ENCODE assay signal across 26 mouse cellular contexts in the genomic region with DNA sequence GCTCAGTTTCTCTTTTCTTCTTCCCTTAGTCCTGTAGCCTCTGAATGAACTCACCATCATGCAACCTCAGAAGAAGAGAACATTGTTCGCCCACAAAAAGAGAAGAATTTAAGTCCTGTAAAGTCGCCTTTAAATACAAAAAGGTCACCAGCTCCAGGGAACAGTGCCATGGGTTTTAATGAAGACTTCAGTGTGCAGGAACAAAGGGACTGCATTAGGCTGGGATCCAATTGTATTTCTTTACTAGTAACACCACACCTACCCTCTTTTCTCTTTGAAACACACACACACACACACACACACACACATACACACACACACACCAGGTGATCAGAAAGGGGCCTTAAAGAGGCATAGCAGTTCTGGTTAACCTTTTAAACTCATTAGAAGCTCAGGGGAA.
DNase-seq lines count a peak whose midpoint lies in the region; ATAC-seq and TF ChIP-seq lines count a peak whose summit lies in the region.
"Had no signal": no experiment of that assay in that cellular context is flagged by ENCODE, and none has a peak within 500 bp of the region (broad histone marks: within the 10 kb centered on the region; RNA-seq: fewer than 3 reads in every experiment).

No protein-coding gene starts in this region.

- H3K9me3 ChIP-seq in forebrain, embryonic 10.5 days = no peaks in the 10 kb centered on the region
- H3K9me3 ChIP-seq in forebrain, embryonic 11.5 days (ENCODE audit: control insufficient read depth, low read length) = no peaks in the 10 kb centered on the region
- no peaks in the 10 kb centered on the region for H3K9me3 ChIP-seq in stomach, embryonic 16.5 days (replicated peaks; ENCODE audit: control insufficient read depth, low read length)
- H3K9me3 ChIP-seq in stomach, postnatal 0 days (ENCODE audit: control insufficient read depth, low read length) = no peaks in the 10 kb centered on the region
- no peaks in the 10 kb centered on the region for H3K9me3 ChIP-seq in limb, embryonic 11.5 days (ENCODE audit: control insufficient read depth, low read length)
- no peaks in the 10 kb centered on the region for H3K9me3 ChIP-seq in heart, embryonic 11.5 days (replicated peaks; ENCODE audit: control insufficient read depth, low read length)
- H3K9me3 ChIP-seq: embryonic facial prominence, embryonic 13.5 days; forebrain, embryonic 12.5 days; G1E; heart, embryonic 10.5 days; hindbrain, embryonic 13.5 days; intestine, embryonic 15.5 days had no signal

- no peaks in the 10 kb centered on the region for H3K36me3 ChIP-seq in forebrain, embryonic 10.5 days (replicated peaks)
- no peaks in the 10 kb centered on the region for H3K36me3 ChIP-seq in forebrain, embryonic 11.5 days (ENCODE audit: control insufficient read depth, insufficient read depth, low read length)
- no peaks in the 10 kb centered on the region for H3K36me3 ChIP-seq in stomach, embryonic 16.5 days (ENCODE audit: control insufficient read depth, insufficient read depth, low read length)
- no peaks in the 10 kb centered on the region for H3K36me3 ChIP-seq in stomach, postnatal 0 days (ENCODE audit: control insufficient read depth, insufficient read depth, low read length)
- no peaks in the 10 kb centered on the region for H3K36me3 ChIP-seq in limb, embryonic 11.5 days (ENCODE audit: control insufficient read depth, insufficient read depth, low read length)
- no peaks in the 10 kb centered on the region for H3K36me3 ChIP-seq in heart, embryonic 11.5 days (ENCODE audit: control insufficient read depth, insufficient read depth, low read length)
- H3K36me3 ChIP-seq: embryonic facial prominence, embryonic 13.5 days; forebrain, embryonic 12.5 days; heart, embryonic 10.5 days; hindbrain, embryonic 13.5 days; intestine, embryonic 15.5 days had no signal

- 0 out of 2 replicates have a peak overlapping the region, but pooled peaks have one; percentile 30 for H3K27ac ChIP-seq in forebrain, embryonic 10.5 days
- no peak overlapping the region for H3K27ac ChIP-seq in forebrain, embryonic 11.5 days (ENCODE audit: low read depth, low read length)
- H3K27ac ChIP-seq in stomach, embryonic 16.5 days (ENCODE audit: low read length) = peak overlapping the region; percentile 18; the same call in 1 of the 2 replicates
- no peak overlapping the region; the same call in 1 of the 2 replicates for H3K27ac ChIP-seq in stomach, postnatal 0 days (replicated peaks)
- peak overlapping the region; percentile 78 for H3K27ac ChIP-seq in limb, embryonic 11.5 days (replicated peaks; ENCODE audit: low read depth, low read length)
- H3K27ac ChIP-seq in heart, embryonic 11.5 days (ENCODE audit: low read depth, low read length) = no peak overlapping the region
- H3K27ac ChIP-seq: embryonic facial prominence, embryonic 13.5 days; forebrain, embryonic 12.5 days; heart, adult 2 months; heart, embryonic 10.5 days; hindbrain, embryonic 13.5 days; intestine, embryonic 15.5 days had no signal

- DNase-seq in forebrain, embryonic 10.5 days (ENCODE audit: extremely low spot score, low spot score) = no peak
- no peak for DNase-seq in forebrain, embryonic 11.5 days (ENCODE audit: low spot score)
- DNase-seq in stomach, postnatal 0 days (ENCODE audit: low spot score) = no peak
- no peak for DNase-seq in limb, embryonic 11.5 days (ENCODE audit: low spot score)
- DNase-seq in cerebellum, postnatal 4 days (ENCODE audit: low spot score in 2 of 2) = no peak
- DNase-seq: adrenal gland, adult 2 months; adrenal gland, postnatal 14 days; B cell, adult 2 months; cerebellum, adult 11-12 months; cerebellum, adult 8-10 months; cerebellum, postnatal 10 days; cerebellum, postnatal 36 days; gastrocnemius, postnatal 25 days; heart, adult 2 months; kidney, adult 11 months had no signal

- TF ChIP-seq CTCF in stomach, postnatal 0 days (IDR thresholded peaks at IDR 0.05; ENCODE audit: low read depth) = no peak

- TF ChIP-seq EP300 in stomach, postnatal 0 days (optimal IDR thresholded peaks at IDR 0.05) = no peak

- no peak overlapping the region for H3K4me3 ChIP-seq in forebrain, embryonic 10.5 days
- H3K4me3 ChIP-seq in forebrain, embryonic 11.5 days (ENCODE audit: low read depth, low read length) = no peak overlapping the region
- H3K4me3 ChIP-seq in stomach, embryonic 16.5 days (replicated peaks; ENCODE audit: low read length) = no peak overlapping the region
- H3K4me3 ChIP-seq in stomach, postnatal 0 days (ENCODE audit: low read depth, low read length) = no peak overlapping the region
- no peak overlapping the region for H3K4me3 ChIP-seq in limb, embryonic 11.5 days (ENCODE audit: low read depth, low read length)
- no peak overlapping the region for H3K4me3 ChIP-seq in heart, embryonic 11.5 days (ENCODE audit: low read depth, low read length)
- H3K4me3 ChIP-seq: embryonic facial prominence, embryonic 13.5 days; forebrain, embryonic 12.5 days; heart, adult 2 months; heart, embryonic 10.5 days; hindbrain, embryonic 13.5 days; intestine, embryonic 15.5 days had no signal

- H3K27me3 ChIP-seq in forebrain, embryonic 10.5 days (ENCODE audit: poor library complexity, severe bottlenecking) = no peaks in the 10 kb centered on the region
- H3K27me3 ChIP-seq in forebrain, embryonic 11.5 days (ENCODE audit: control insufficient read depth, insufficient read depth, low read length) = no peaks in the 10 kb centered on the region
- H3K27me3 ChIP-seq in stomach, embryonic 16.5 days (ENCODE audit: control insufficient read depth, insufficient read depth, low read length) = no peaks in the 10 kb centered on the region
- H3K27me3 ChIP-seq in stomach, postnatal 0 days (ENCODE audit: control insufficient read depth, insufficient read depth, low read length) = no peaks in the 10 kb centered on the region
- H3K27me3 ChIP-seq in limb, embryonic 11.5 days (ENCODE audit: control insufficient read depth, insufficient read depth, low read length) = peaks cover 2% of the 10 kb centered on the region; the same call in 1 of the 2 replicates
- no peaks in the 10 kb centered on the region for H3K27me3 ChIP-seq in heart, embryonic 11.5 days (ENCODE audit: control insufficient read depth, insufficient read depth, low read length)
- H3K27me3 ChIP-seq: CH12.LX; hindbrain, embryonic 13.5 days; intestine, embryonic 15.5 days had no signal

- no peak for ATAC-seq in forebrain, embryonic 11.5 days (replicated peaks; ENCODE audit: low FRiP score)
- ATAC-seq in stomach, embryonic 16.5 days (ENCODE audit: insufficient read depth, low FRiP score) = no peak
- no peak for ATAC-seq in stomach, postnatal 0 days (ENCODE audit: low FRiP score, low TSS enrichment)
- ATAC-seq in limb, embryonic 11.5 days (ENCODE audit: insufficient number of reproducible peaks, low FRiP score, low TSS enrichment, low read depth) = no peak
- no peak for ATAC-seq in heart, embryonic 11.5 days (replicated peaks; ENCODE audit: insufficient number of reproducible peaks, low FRiP score, low TSS enrichment)
- ATAC-seq: hindbrain, embryonic 16.5 days; intestine, embryonic 15.5 days had no signal

- H3K9ac ChIP-seq in forebrain, embryonic 11.5 days (ENCODE audit: low read length) = no peak overlapping the region
- H3K9ac ChIP-seq in stomach, embryonic 16.5 days (ENCODE audit: low read length) = no peak overlapping the region
- H3K9ac ChIP-seq in stomach, postnatal 0 days (ENCODE audit: low read length) = no peak overlapping the region
- no peak overlapping the region for H3K9ac ChIP-seq in limb, embryonic 11.5 days (ENCODE audit: low read length)
- no peak overlapping the region for H3K9ac ChIP-seq in heart, embryonic 11.5 days (ENCODE audit: low read depth, low read length)
- H3K9ac ChIP-seq: embryonic facial prominence, embryonic 13.5 days; forebrain, embryonic 12.5 days; forebrain, postnatal 0 days; hindbrain, embryonic 13.5 days; intestine, embryonic 15.5 days had no signal

- no peak overlapping the region for H3K4me2 ChIP-seq in forebrain, embryonic 11.5 days (ENCODE audit: low read depth, low read length, severe bottlenecking)
- H3K4me2 ChIP-seq in stomach, embryonic 16.5 days (ENCODE audit: low read depth, low read length) = no peak overlapping the region
- no peak overlapping the region for H3K4me2 ChIP-seq in stomach, postnatal 0 days (replicated peaks; ENCODE audit: low read depth)
- H3K4me2 ChIP-seq in limb, embryonic 11.5 days (ENCODE audit: low read depth, severe bottlenecking) = no peak overlapping the region
- no peak overlapping the region for H3K4me2 ChIP-seq in heart, embryonic 11.5 days
- H3K4me2 ChIP-seq: embryonic facial prominence, embryonic 13.5 days; forebrain, embryonic 12.5 days; hindbrain, embryonic 13.5 days; intestine, embryonic 15.5 days had no signal

- peaks cover 53% of the 10 kb centered on the region for H3K4me1 ChIP-seq in forebrain, embryonic 10.5 days
- peaks cover 11% of the 10 kb centered on the region for H3K4me1 ChIP-seq in forebrain, embryonic 11.5 days (replicated peaks; ENCODE audit: control insufficient read depth, insufficient read depth, low read length)
- H3K4me1 ChIP-seq in stomach, embryonic 16.5 days (ENCODE audit: control insufficient read depth, insufficient read depth, low read length) = peaks cover 15% of the 10 kb centered on the region
- 0 out of 2 replicates have a peak, but pooled peaks cover 3% of the 10 kb centered on the region for H3K4me1 ChIP-seq in stomach, postnatal 0 days (replicated peaks; ENCODE audit: control insufficient read depth, insufficient read depth)
- H3K4me1 ChIP-seq in limb, embryonic 11.5 days (ENCODE audit: control insufficient read depth, insufficient read depth, low read length) = peaks cover 16% of the 10 kb centered on the region
- 0 out of 2 replicates have a peak, but pooled peaks cover 3% of the 10 kb centered on the region for H3K4me1 ChIP-seq in heart, embryonic 11.5 days (ENCODE audit: control insufficient read depth, insufficient read depth, low read length)

- WGBS in forebrain, embryonic 10.5 days = 49% methylated on average over 2 of the region's 2 CpGs
- 35% methylated on average over 2 of the region's 2 CpGs for WGBS in forebrain, embryonic 11.5 days
- WGBS in stomach, embryonic 16.5 days = 77% methylated on average over 2 of the region's 2 CpGs
- WGBS in stomach, postnatal 0 days = 74% methylated on average over 2 of the region's 2 CpGs
- 72% methylated on average over 2 of the region's 2 CpGs for WGBS in limb, embryonic 11.5 days
- WGBS in heart, embryonic 11.5 days (ENCODE audit: insufficient replicate concordance) = 80% methylated on average over 2 of the region's 2 CpGs

Comparison
In these comparisons a context has a peak if more than half of its experiments do, and no peak if none do; other contexts are left out.
1. H3K27ac ChIP-seq: peak in forebrain, embryonic 10.5 days (single experiment), stomach, embryonic 16.5 days (single experiment) and limb, embryonic 11.5 days (single experiment); none in forebrain, embryonic 11.5 days (single experiment), stomach, postnatal 0 days (single experiment) and heart, embryonic 11.5 days (single experiment).